Mouse (Mus musculus) CH12F3 (cell line): ENCODE data around the gene Ssbp1.

Experiments used
- in situ Hi-C: fragments of 300-500 bp; cut with MboI; formaldehyde crosslinking; loops from 2 replicates; pipeline ENCODE4 v1.14.3; 2020; ENCODE audit warnings: low sequenced_read_pairs

The Ssbp1 gene

GRCm38 (mm10) chr6:40470916-40471719 is at the start of gene Ssbp1:
TSS of gene Ssbp1 (plus strand) at chr6:40471352.
- in situ Hi-C loops, result no loop called here

- in situ Hi-C loops, result no loop called here
These were observed 48.1 kb upstream of the Ssbp1 start for GRCm38 (mm10) chr6:40423013-40423412.

- in situ Hi-C loops, result no loop called here
These were observed 47.4 kb upstream of the Ssbp1 start for GRCm38 (mm10) chr6:40423774-40424173.

- in situ Hi-C loops, result no loop called here
These were observed 43.7 kb upstream of the Ssbp1 start for GRCm38 (mm10) chr6:40427441-40427840.

GRCm38 (mm10) chr6:40428696-40429095 is 42.5 kb upstream of the Ssbp1 start:
- in situ Hi-C loops, result no loop called here

GRCm38 (mm10) chr6:40429521-40429931 is 41.6 kb upstream of the Ssbp1 start:
- in situ Hi-C loops, result no loop called here

GRCm38 (mm10) chr6:40430251-40430650 is 40.9 kb upstream of the Ssbp1 start:
- in situ Hi-C loops, result no loop called here

GRCm38 (mm10) chr6:40430878-40431277 is 40.3 kb upstream of the Ssbp1 start:
- in situ Hi-C loops, result no loop called here

GRCm38 (mm10) chr6:40431356-40431755 is 39.8 kb upstream of the Ssbp1 start:
- in situ Hi-C loops, result no loop called here

- in situ Hi-C loops, result no loop called here
These were observed 39.3 kb upstream of the Ssbp1 start for GRCm38 (mm10) chr6:40431812-40432211.

GRCm38 (mm10) chr6:40432346-40433275 is 38.5 kb upstream of the Ssbp1 start:
- in situ Hi-C loops, result no loop called here

- in situ Hi-C loops, result no loop called here
These were observed 36.5 kb upstream of the Ssbp1 start for GRCm38 (mm10) chr6:40434697-40435096.

GRCm38 (mm10) chr6:40435151-40436046 is 35.8 kb upstream of the Ssbp1 start:
- in situ Hi-C loops, result no loop called here

GRCm38 (mm10) chr6:40436047-40436483 is 35.1 kb upstream of the Ssbp1 start, which contains the start of gene E330009J07Rik:
TSS of gene E330009J07Rik (minus strand) at chr6:40436135.
- in situ Hi-C loops, result no loop called here

GRCm38 (mm10) chr6:40438936-40439335 is 32.2 kb upstream of the Ssbp1 start, which contains the start of gene Wee2:
TSS of gene Wee2 (plus strand) at chr6:40439088.
- in situ Hi-C loops, result no loop called here

- in situ Hi-C loops, result no loop called here
These were observed 31.4 kb upstream of the Ssbp1 start for GRCm38 (mm10) chr6:40439731-40440130.

- in situ Hi-C loops, result no loop called here
These were observed 29.9 kb upstream of the Ssbp1 start for GRCm38 (mm10) chr6:40441276-40441675.

- in situ Hi-C loops, result no loop called here
These were observed 29.4 kb upstream of the Ssbp1 start for GRCm38 (mm10) chr6:40441755-40442154.

- in situ Hi-C loops, result no loop called here
These were observed 27.7 kb upstream of the Ssbp1 start for GRCm38 (mm10) chr6:40443281-40443928.

- in situ Hi-C loops, result no loop called here
These were observed 22.5 kb upstream of the Ssbp1 start for GRCm38 (mm10) chr6:40448626-40449025.
